Mouse (Mus musculus) liver, embryonic 18 days (tissue): ENCODE data around the gene Higd1b. TPM values are rescaled to one million over a fixed set of nuclear protein-coding genes. Genes with fewer than 3 reads are reported as not detected.

Experiments
- polyA plus RNA-seq: library from polyadenylated mRNA; depleted of rRNA; stranded (reverse); fragments of >200 nt; gene quantifications from 2 replicates; pipeline ENCODE4 v1.2.3, GENCODE M21; 2012; rRNA removed

Gene Higd1b
- polyA plus RNA-seq = not detected in 2 replicates

GRCm38 (mm10) chr11:102835549-102835948, at the start of gene Higd1b:
Higd1b (plus strand) TSS chr11:102835849.

DNA sequence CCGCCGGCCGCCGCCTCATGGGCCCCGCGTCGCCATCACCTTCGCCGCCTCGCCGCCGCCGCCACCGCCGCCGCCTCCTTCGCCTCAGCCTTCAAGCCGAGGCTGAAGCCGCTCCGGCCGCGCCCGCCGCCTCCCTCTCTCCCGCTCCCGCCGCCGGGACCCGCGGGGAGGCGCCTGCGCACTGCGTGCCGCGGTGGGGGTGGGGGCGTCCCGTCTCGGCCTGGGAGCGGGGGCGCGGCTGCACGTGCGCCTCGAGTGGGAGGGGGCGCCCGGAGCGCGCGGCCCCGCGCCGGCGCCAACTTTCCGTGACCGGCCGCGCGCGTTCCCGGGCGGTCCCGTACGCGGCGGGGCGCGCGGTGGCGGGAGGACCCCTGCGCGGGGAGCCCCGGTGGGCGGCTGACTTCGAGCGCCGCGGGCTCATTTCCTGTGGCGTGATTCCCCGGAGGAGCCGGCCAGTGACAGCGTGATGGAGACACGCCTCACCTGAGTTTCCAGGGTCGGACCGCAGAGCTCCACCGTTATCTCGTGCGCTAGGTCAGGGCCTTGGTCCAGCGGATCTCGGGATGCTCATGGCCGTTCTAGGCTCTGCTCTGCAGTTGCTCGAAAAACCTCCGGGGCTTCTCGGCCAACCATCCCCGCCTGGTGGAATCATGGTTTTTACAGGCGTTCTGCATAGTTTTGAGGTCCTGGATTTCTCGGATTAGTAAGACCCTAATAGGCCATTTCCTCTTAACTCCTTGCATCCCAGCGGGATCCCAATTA, 16.4 kb upstream of the Higd1b start, which contains the start of gene Gjc1:
TSS of gene Gjc1 (minus strand) at position 680 of the 762 bp plus-strand sequence.

GRCm38 (mm10) chr11:102880585-102881313, 45.1 kb downstream of the Higd1b start, which contains the start of the genes Eftud2 and Ccdc103:
Eftud2 (minus strand) TSS chr11:102880985.
Ccdc103 (plus strand) TSS chr11:102881204.

DNA sequence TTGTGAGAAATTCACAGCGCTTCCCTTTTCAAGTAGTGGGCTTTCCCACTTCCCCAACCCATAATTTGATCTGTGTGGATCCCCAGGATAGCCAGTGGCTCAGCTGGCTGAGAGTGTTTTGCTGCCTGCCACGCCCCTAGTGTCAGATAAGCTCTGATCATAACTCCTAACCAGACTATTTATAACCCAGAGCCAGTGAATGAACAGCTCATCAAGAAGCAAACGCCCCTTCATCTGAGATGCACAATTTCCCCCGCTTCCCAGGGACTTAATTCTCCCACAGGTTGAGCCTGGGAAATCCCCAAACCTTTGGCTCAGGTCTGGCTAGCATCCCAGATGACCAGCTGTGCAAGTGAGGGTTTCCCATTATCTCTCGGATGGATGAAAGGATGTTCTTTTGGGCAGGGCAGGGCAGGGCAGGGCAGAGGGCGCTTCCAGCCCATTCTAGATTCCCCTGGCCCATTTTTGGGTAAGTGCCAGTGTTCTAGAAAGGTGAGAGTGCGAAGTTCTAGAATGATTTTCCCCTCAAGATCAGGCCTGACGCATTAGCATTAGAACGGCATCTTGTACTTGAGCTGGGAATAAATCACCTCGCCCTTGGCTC, 49.1 kb downstream of the Higd1b start, which contains the start of gene Fam187a:
TSS of gene Fam187a (plus strand) at position 554 of the 604 bp plus-strand sequence.

Other genes with a start within 250 kb of the Higd1b start
- 0.73 and 0.80 TPM in 2 replicates for gene Fzd2, start 231.5 kb upstream of the Higd1b start, polyA plus RNA-seq
- gene Meioc, start 172.1 kb upstream of the Higd1b start, polyA plus RNA-seq = 0.01 and 0.03 TPM in 2 replicates
- gene Ccdc43, start 138.1 kb upstream of the Higd1b start, polyA plus RNA-seq = 7.1 and 7.6 TPM in 2 replicates
- 0.31 and 0.36 TPM in 2 replicates for gene Adam11, start 74.4 kb upstream of the Higd1b start, polyA plus RNA-seq
- gene Gjc1, start 16.1 kb upstream of the Higd1b start, polyA plus RNA-seq = 1.5 and 1.6 TPM in 2 replicates
- gene Eftud2, start 45.1 kb downstream of the Higd1b start, polyA plus RNA-seq = 24.8 and 25.6 TPM in 2 replicates
- gene Ccdc103, start 45.4 kb downstream of the Higd1b start, polyA plus RNA-seq = 0.23 and 0.29 TPM in 2 replicates
- not detected in 2 replicates for gene Fam187a, start 49.3 kb downstream of the Higd1b start, polyA plus RNA-seq
- gene Gfap, start 65.1 kb downstream of the Higd1b start, polyA plus RNA-seq = 4.0 and 4.2 TPM in 2 replicates
- 9.8 and 11.0 TPM in 2 replicates for gene Kif18b, start 89.3 kb downstream of the Higd1b start, polyA plus RNA-seq
- 0.14 and 0.19 TPM in 2 replicates for gene C1ql1, start 110.8 kb downstream of the Higd1b start, polyA plus RNA-seq
- 21.6 and 22.7 TPM in 2 replicates for gene Nmt1, start 192.3 kb downstream of the Higd1b start, polyA plus RNA-seq
- gene Dcakd, start 192.5 kb downstream of the Higd1b start, polyA plus RNA-seq = 32.9 and 33.5 TPM in 2 replicates